Mouse (Mus musculus) heart, adult 2 months (tissue): Measurements from ENCODE around the gene Pgd. TPM values are rescaled to one million over a fixed set of nuclear protein-coding genes. Genes with fewer than 3 reads are reported as not detected.

ENCODE experiments used
- DNase-seq, 2 experiments: peaks; one replicate each; pipeline ENCODE4 v3.0.0; 2021
- H3K27ac ChIP-seq: fragments of 200-600 bp; 2 replicates; pipeline ENCODE4 v1.8.1; 2022
- H3K27me3 ChIP-seq: fragments of 200-500 bp; 2 replicates; pipeline ENCODE4 v1.6.1; 2012; ENCODE audit warnings: mild to moderate bottlenecking, low read length, inconsistent platforms, mixed read lengths; ENCODE audit not compliant: control insufficient read depth, insufficient read depth
- H3K36me3 ChIP-seq: fragments of 200-500 bp; 2 replicates; pipeline ENCODE4 v1.6.1; 2012; ENCODE audit warnings: low read length, inconsistent platforms; ENCODE audit not compliant: control insufficient read depth, insufficient read depth
- H3K4me1 ChIP-seq: fragments of 200-500 bp; 2 replicates; pipeline ENCODE4 v1.6.1; 2011; ENCODE audit warnings: low read length; ENCODE audit not compliant: control insufficient read depth, insufficient read depth
- H3K4me3 ChIP-seq: fragments of 200-600 bp; 2 replicates; pipeline ENCODE4 v1.8.1; 2022
- H3K79me2 ChIP-seq: fragments of 200-500 bp; replicated peaks from 2 replicates; pipeline ENCODE4 v1.6.1; 2012; ENCODE audit warnings: mild to moderate bottlenecking, inconsistent platforms, low read length, moderate library complexity, mixed read lengths; ENCODE audit not compliant: control insufficient read depth, insufficient read depth
- H3K9ac ChIP-seq: fragments of 200-500 bp; 2 replicates; pipeline ENCODE4 v1.6.1; 2012; ENCODE audit warnings: low read depth, mild to moderate bottlenecking, control low read depth, inconsistent platforms, low read length, mixed read lengths
- CTCF ChIP-seq: fragments of 200-600 bp; IDR thresholded peaks from 2 replicates; pipeline ENCODE4 v1.8.1; 2022; ENCODE audit warnings: antibody characterized with exemption, mild to moderate bottlenecking, moderate library complexity
- EP300 ChIP-seq: fragments of 200-500 bp; IDR thresholded peaks from 2 replicates; pipeline ENCODE4 v1.6.1; 2011; ENCODE audit warnings: low read depth, low read length, control low read depth; ENCODE audit not compliant: insufficient read depth
- POLR2A ChIP-seq: fragments of 200-500 bp; IDR thresholded peaks from 2 replicates; pipeline ENCODE4 v1.6.1; 2011; ENCODE audit warnings: mild to moderate bottlenecking, low read depth, low read length, control low read depth; ENCODE audit not compliant: insufficient read depth
- WGBS: fragments of 180-500 bp; shearing (Covaris S2); methylation state at CpG from one replicate; pipeline ENCODE4 v1.1.7; 2018; 5-methylcytosine and 5-hydroxymethylcytosine counted together
- intact Hi-C: fragments of 180-260 bp; cut with DNase I; formaldehyde crosslinking; loops from one replicate; pipeline ENCODE4 v1.15.1; 2025
- polyA plus RNA-seq: library from polyadenylated mRNA; depleted of rRNA; stranded (reverse); fragments of >200 nt; gene quantifications from 2 replicates; pipeline ENCODE4 v1.2.3, GENCODE M21; 2012
- total RNA-seq, 2 experiments: library from RNA; stranded (reverse); gene quantifications; 2 replicates each; pipeline ENCODE4 v1.2.3; 2021

Gene Pgd
- total and polyA plus RNA-seq, 3 experiments = 32.8 to 44.8 (median 36.8) TPM

GRCm38 (mm10) chr4:149202467-149202866 lies 35.9 kb upstream of the Pgd start:
- H3K36me3 ChIP-seq = no peaks in the 10 kb centered on the region; the same call in 1 of the 2 replicates
- no peak overlapping the region for H3K9ac ChIP-seq
- H3K27me3 ChIP-seq = no peaks in the 10 kb centered on the region
- no peaks in the 10 kb centered on the region for H3K79me2 ChIP-seq
- WGBS = 24% methylated on average over 3 of the region's 3 CpGs
- no peak for DNase-seq
- intact Hi-C loops = no loop called here
- H3K27ac ChIP-seq = no peak overlapping the region
- H3K4me1 ChIP-seq = no peaks in the 10 kb centered on the region
- no peak for TF ChIP-seq POLR2A
- no peak for TF ChIP-seq EP300
- TF ChIP-seq CTCF = no peak
- H3K4me3 ChIP-seq = no peak overlapping the region

- intact Hi-C loops = no loop called here
- Histone ChIP-seq H3K36me3 (no peaks in the 10 kb centered on the region; the same call in 1 of the 2 replicates), H3K4me1 (no peaks in the 10 kb centered on the region), H3K27me3 (no peaks in the 10 kb centered on the region), H3K27ac (no peak overlapping the region), H3K79me2 (no peaks in the 10 kb centered on the region), H3K4me3 (no peak overlapping the region), H3K9ac (no peak overlapping the region)
- no peak for DNase-seq
- no peak for TF ChIP-seq POLR2A
- 88% methylated on average over 4 of the region's 4 CpGs for WGBS
These were observed 34.5 kb upstream of the Pgd start for GRCm38 (mm10) chr4:149201110-149201509.

GRCm38 (mm10) chr4:149197180-149197579 lies 30.6 kb upstream of the Pgd start:
- H3K4me1 ChIP-seq = no peaks in the 10 kb centered on the region
- no peak overlapping the region for H3K27ac ChIP-seq
- TF ChIP-seq CTCF = no peak
- TF ChIP-seq EP300 = no peak
- no peak for TF ChIP-seq POLR2A
- WGBS = 66% methylated on average over 1 of the region's 1 CpGs
- intact Hi-C loops = no loop called here
- H3K36me3 ChIP-seq = no peaks in the 10 kb centered on the region; the same call in 1 of the 2 replicates
- no peak overlapping the region for H3K9ac ChIP-seq
- H3K4me3 ChIP-seq = no peak overlapping the region
- no peaks in the 10 kb centered on the region for H3K79me2 ChIP-seq
- no peak for DNase-seq
- H3K27me3 ChIP-seq = no peaks in the 10 kb centered on the region

- Histone ChIP-seq H3K79me2 (no peaks in the 10 kb centered on the region), H3K9ac (no peak overlapping the region), H3K36me3 (no peaks in the 10 kb centered on the region; the same call in 1 of the 2 replicates), H3K4me1 (no peaks in the 10 kb centered on the region), H3K27me3 (no peaks in the 10 kb centered on the region), H3K27ac (no peak overlapping the region), H3K4me3 (no peak overlapping the region)
- intact Hi-C loops = no loop called here
- no peak for TF ChIP-seq CTCF
- TF ChIP-seq POLR2A = no peak
- no peak for TF ChIP-seq EP300
- no peak for DNase-seq
- 67% methylated on average over 7 of the region's 7 CpGs for WGBS
These were observed 24.5 kb upstream of the Pgd start for GRCm38 (mm10) chr4:149191103-149191502.

- no peak overlapping the region for H3K9ac ChIP-seq
- WGBS = 98% methylated on average over 2 of the region's 2 CpGs
- no peak for DNase-seq
- TF ChIP-seq POLR2A = no peak
- no peak for TF ChIP-seq CTCF
- no peak for TF ChIP-seq EP300
- intact Hi-C loops = no loop called here
- H3K27ac ChIP-seq = no peak overlapping the region
- H3K4me3 ChIP-seq = no peak overlapping the region
- H3K36me3 ChIP-seq = no peaks in the 10 kb centered on the region; the same call in 1 of the 2 replicates
- no peaks in the 10 kb centered on the region for H3K79me2 ChIP-seq
- no peaks in the 10 kb centered on the region for H3K27me3 ChIP-seq
- no peaks in the 10 kb centered on the region for H3K4me1 ChIP-seq
These were observed 22.0 kb upstream of the Pgd start for GRCm38 (mm10) chr4:149188563-149188962.

GRCm38 (mm10) chr4:149182755-149183154 lies 16.2 kb upstream of the Pgd start:
- Histone ChIP-seq H3K4me1 (no peaks in the 10 kb centered on the region), H3K4me3 (no peak overlapping the region), H3K79me2 (no peaks in the 10 kb centered on the region), H3K9ac (no peak overlapping the region), H3K36me3 (no peaks in the 10 kb centered on the region), H3K27me3 (no peaks in the 10 kb centered on the region), H3K27ac (no peak overlapping the region)
- intact Hi-C loops = loop anchor here (2.0 kb wide), 1 partner anchor 38 kb away; no protein-coding TSS in a partner anchor
- WGBS = 56% methylated on average over 4 of the region's 4 CpGs
- peak; percentile 76 for TF ChIP-seq CTCF
- 0 out of 2 replicates have a peak, but pooled peaks have one; percentile 27 for TF ChIP-seq EP300
- no peak for TF ChIP-seq POLR2A
- DNase-seq = no peak

GRCm38 (mm10) chr4:149182192-149182591 lies 15.6 kb upstream of the Pgd start:
- Histone ChIP-seq H3K27me3 (no peaks in the 10 kb centered on the region), H3K4me3 (no peak overlapping the region), H3K9ac (no peak overlapping the region), H3K79me2 (no peaks in the 10 kb centered on the region), H3K36me3 (no peaks in the 10 kb centered on the region), H3K4me1 (no peaks in the 10 kb centered on the region), H3K27ac (no peak overlapping the region)
- intact Hi-C loops = loop anchor here (2.0 kb wide), 1 partner anchor 37 kb away; no protein-coding TSS in a partner anchor
- DNase-seq = peak in 1 of 2 experiments; percentile 50
- no peak for TF ChIP-seq CTCF
- no peak for TF ChIP-seq EP300
- no peak for TF ChIP-seq POLR2A
- WGBS = 77% methylated on average over 7 of the region's 7 CpGs
